Mouse (Mus musculus): Measurements from ENCODE around the gene 4933411K16Rik.

GRCm38 (mm10) chr19:42035456-42036248 lies 16.4 kb upstream of the 4933411K16Rik start, which contains the start of gene Ankrd2:
- no peak for TF ChIP-seq CHD2 (IDR thresholded peaks at IDR 0.05; ENCODE audit: low read length)
- no peak for TF ChIP-seq MAFK (IDR thresholded peaks at IDR 0.05; ENCODE audit: borderline replicate concordance, low read depth, low read length)

Data from MEL (cell line).